10 mouse cellular contexts compared by ENCODE assay signal in genomic region chr9:40449610-40450416, GRCm38 (mm10).
DNase-seq lines count a peak whose midpoint lies in the region; ATAC-seq and TF ChIP-seq lines count a peak whose summit lies in the region.
"Had no signal": no experiment of that assay in that cellular context is flagged by ENCODE, and none has a peak within 500 bp of the region (broad histone marks: within the 10 kb centered on the region; RNA-seq: fewer than 3 reads in every experiment).

No protein-coding gene starts in this region.

- 62% methylated on average over 10 of the region's 10 CpGs for WGBS in liver, embryonic 11.5 days
- 51% methylated on average over 10 of the region's 10 CpGs for WGBS in liver, postnatal 0 days (ENCODE audit: insufficient replicate concordance)

- H3K36me3 ChIP-seq in liver, embryonic 11.5 days (ENCODE audit: control insufficient read depth, insufficient read depth, low read length) = no peaks in the 10 kb centered on the region
- H3K36me3 ChIP-seq in liver, postnatal 0 days (replicated peaks; ENCODE audit: insufficient read depth, low read length) = no peaks in the 10 kb centered on the region
- H3K36me3 ChIP-seq: midbrain, embryonic 15.5 days had no signal

- H3K9me3 ChIP-seq in liver, embryonic 11.5 days (ENCODE audit: control insufficient read depth, low read length) = no peaks in the 10 kb centered on the region
- H3K9me3 ChIP-seq in liver, postnatal 0 days (ENCODE audit: low read length) = no peaks in the 10 kb centered on the region
- H3K9me3 ChIP-seq: midbrain, embryonic 15.5 days had no signal

- peak; percentile 37 for ATAC-seq in liver, embryonic 11.5 days (replicated peaks; ENCODE audit: low FRiP score)
- ATAC-seq in liver, postnatal 0 days = no peak
- peak; percentile 82 for ATAC-seq in frontal cortex, adult (ENCODE audit: low TSS enrichment)
- ATAC-seq in megakaryocyte progenitor cell, adult 5-6 weeks (replicated peaks; ENCODE audit: poor library complexity) = peak; percentile 62
- ATAC-seq: midbrain, embryonic 15.5 days had no signal

- H3K4me1 ChIP-seq in liver, embryonic 11.5 days (replicated peaks; ENCODE audit: control insufficient read depth, insufficient read depth, low read length) = 0 out of 2 replicates have a peak, but pooled peaks cover 2% of the 10 kb centered on the region
- peaks cover 2% of the 10 kb centered on the region for H3K4me1 ChIP-seq in liver, postnatal 0 days (ENCODE audit: insufficient read depth)

- no peak overlapping the region for H3K27ac ChIP-seq in liver, embryonic 11.5 days (ENCODE audit: low read depth, low read length)
- no peak overlapping the region for H3K27ac ChIP-seq in liver, postnatal 0 days (ENCODE audit: low read depth)
- H3K27ac ChIP-seq: midbrain, embryonic 15.5 days had no signal

- no peak for DNase-seq in liver, embryonic 11.5 days (ENCODE audit: low spot score)
- no peak for DNase-seq in liver, postnatal 0 days
- peak; percentile 18 to 26 for DNase-seq in thymus, postnatal 36 days
- DNase-seq in heart, adult 18-20 months = no peak
- DNase-seq in adrenal gland, postnatal 10 days = no peak
- DNase-seq: cerebellum, adult 8-10 months; retina, postnatal 1 day had no signal

- H3K9ac ChIP-seq in liver, embryonic 11.5 days (ENCODE audit: low read depth, low read length) = no peak overlapping the region
- no peak overlapping the region for H3K9ac ChIP-seq in liver, postnatal 0 days (replicated peaks)
- H3K9ac ChIP-seq: midbrain, embryonic 15.5 days had no signal

- TF ChIP-seq EP300 in liver, postnatal 0 days (IDR thresholded peaks at IDR 0.05; ENCODE audit: low read depth) = no peak

- no peak overlapping the region for H3K4me3 ChIP-seq in liver, embryonic 11.5 days (ENCODE audit: low read depth, low read length)
- no peak overlapping the region for H3K4me3 ChIP-seq in liver, postnatal 0 days (ENCODE audit: low read depth, low read length)
- H3K4me3 ChIP-seq: midbrain, embryonic 15.5 days had no signal

- no peak for TF ChIP-seq CTCF in liver, postnatal 0 days (IDR thresholded peaks at IDR 0.05; ENCODE audit: low read depth)

- no peak overlapping the region for H3K4me2 ChIP-seq in liver, embryonic 11.5 days
- no peak overlapping the region for H3K4me2 ChIP-seq in liver, postnatal 0 days (ENCODE audit: low read depth, low read length)
- H3K4me2 ChIP-seq: midbrain, embryonic 15.5 days had no signal

- no peaks in the 10 kb centered on the region for H3K27me3 ChIP-seq in liver, embryonic 11.5 days (replicated peaks; ENCODE audit: control insufficient read depth, insufficient read depth, low read length)
- no peaks in the 10 kb centered on the region for H3K27me3 ChIP-seq in liver, postnatal 0 days (ENCODE audit: insufficient read depth, low read length)

Comparison
In these comparisons a context has a peak if more than half of its experiments do, and no peak if none do; other contexts are left out.
1. DNase-seq: peak in thymus, postnatal 36 days (2 of 2); none in liver, embryonic 11.5 days (single experiment), liver, postnatal 0 days (single experiment), heart, adult 18-20 months (0 of 2) and adrenal gland, postnatal 10 days (single experiment).